Mouse (Mus musculus): ENCODE data around the gene Ablim1. TPM values are rescaled to one million over a fixed set of nuclear protein-coding genes. Genes with fewer than 3 reads are reported as not detected.

Ablim1 gene
- total and polyA plus RNA-seq, 2 experiments from 2014 or later: 50.7 to 81.2 TPM

DNA sequence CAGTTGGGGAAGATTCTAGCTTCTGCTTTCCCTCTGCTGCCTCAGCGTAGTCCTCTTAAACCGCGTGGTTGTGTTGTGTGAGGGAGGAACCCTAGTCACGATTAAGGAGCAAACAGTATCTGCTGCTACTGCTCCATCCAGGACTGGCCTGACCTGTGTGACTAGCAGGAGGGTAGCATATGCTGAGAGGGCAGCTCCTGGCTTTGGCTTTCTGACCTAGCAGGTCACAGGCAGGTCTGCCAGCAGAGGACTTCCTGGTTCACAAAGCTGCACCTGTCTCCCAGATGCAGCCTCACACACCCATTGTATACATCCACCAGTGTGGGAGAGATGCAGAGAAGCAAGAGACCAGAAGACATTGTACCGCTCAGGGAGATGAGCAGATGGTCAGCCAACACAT lies 116.7 kb downstream of the Ablim1 start:
- no peak for ATAC-seq (ENCODE audit: low FRiP score)
- H3K9me3 ChIP-seq (ENCODE audit: low read length): no peaks in the 10 kb centered on the region
- H3K27me3 ChIP-seq (ENCODE audit: insufficient read depth, low read length): no peaks in the 10 kb centered on the region
- H3K9ac ChIP-seq (replicated peaks; ENCODE audit: low read length, poor library complexity, severe bottlenecking): no peak overlapping the region
- H3K4me1 ChIP-seq (ENCODE audit: insufficient read depth, low read length): peaks cover 15% of the 10 kb centered on the region; the same call in 1 of the 2 replicates
- TF ChIP-seq CTCF (IDR thresholded peaks at IDR 0.05): no peak
- peak overlapping the region; percentile 32; the same call in 1 of the 2 replicates for H3K27ac ChIP-seq (ENCODE audit: low read depth, low read length)
- 35% methylated on average over 5 of the region's 5 CpGs for WGBS
- H3K36me3 ChIP-seq (ENCODE audit: insufficient read depth, low read length): no peaks in the 10 kb centered on the region
- no peak for DNase-seq (ENCODE audit: low spot score)
- peak overlapping the region; percentile 85; the same call in 1 of the 2 replicates for H3K4me2 ChIP-seq (ENCODE audit: low read depth, low read length, poor library complexity, severe bottlenecking)
- H3K4me3 ChIP-seq (ENCODE audit: low read depth, low read length): no peak overlapping the region

DNA sequence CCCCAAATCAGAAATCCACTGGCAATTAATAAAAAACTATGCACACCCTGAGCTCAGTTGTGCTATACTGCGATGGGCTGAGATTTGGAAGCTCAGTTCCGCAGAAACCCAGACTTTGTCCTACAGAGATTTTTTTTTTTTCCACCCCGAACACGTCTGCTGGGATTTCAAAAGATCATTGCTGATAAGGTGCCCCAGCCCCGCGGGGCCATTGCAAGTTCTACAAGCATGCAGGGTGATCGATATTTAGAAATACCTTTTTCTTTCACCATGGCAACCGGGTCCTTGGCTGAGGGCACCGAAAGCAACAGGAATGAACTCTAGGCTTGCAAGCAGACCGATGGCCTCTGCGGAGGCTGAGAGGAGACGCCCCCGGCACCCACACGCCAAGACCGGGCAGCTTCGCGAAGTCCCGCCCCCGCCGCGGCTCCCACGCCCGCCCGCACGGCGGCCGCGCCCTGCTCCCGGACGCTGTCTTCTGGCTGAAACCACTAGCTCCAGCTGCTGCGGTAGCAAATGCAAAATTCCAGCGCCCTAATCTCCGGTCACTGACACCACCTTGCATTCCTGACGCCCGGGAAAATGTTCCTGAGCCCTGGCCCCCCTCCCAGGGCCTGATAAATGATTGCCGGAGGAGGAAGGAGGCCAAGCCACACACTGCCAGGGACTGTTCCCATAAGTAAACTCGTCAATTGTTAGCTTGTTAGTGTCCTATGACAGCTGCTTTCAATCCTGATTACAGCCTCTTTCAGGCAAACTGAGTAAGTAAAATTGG lies 117.5 kb downstream of the Ablim1 start:
- ATAC-seq (ENCODE audit: low FRiP score): peak; percentile 42; the same call in 1 of the 2 replicates
- WGBS: 2% methylated on average over 37 of the region's 37 CpGs
- DNase-seq (ENCODE audit: low spot score): peak; percentile 38

DNA sequence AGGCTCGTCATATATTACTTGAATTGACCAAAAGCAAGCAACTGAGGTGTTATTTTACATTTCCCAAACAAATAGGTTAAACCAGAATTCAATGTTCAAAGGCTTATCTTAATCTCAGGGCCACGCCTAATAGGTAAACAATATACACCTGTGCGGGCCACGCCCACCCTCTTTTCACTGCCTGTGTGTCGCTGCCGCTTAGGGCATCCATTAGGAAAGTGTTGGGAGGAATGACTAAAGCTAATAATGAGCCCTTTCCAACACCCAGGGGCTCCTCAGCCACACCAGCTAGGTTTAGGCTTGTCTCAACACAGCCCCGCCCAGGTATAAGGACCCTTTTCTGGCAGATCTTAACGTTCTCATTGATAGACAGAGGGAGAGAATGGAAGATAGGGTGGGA lies 118.1 kb downstream of the Ablim1 start:
- Histone ChIP-seq H3K27me3 (ENCODE audit: insufficient read depth, low read length) (no peaks in the 10 kb centered on the region), H3K27ac (ENCODE audit: low read depth, low read length) (peak overlapping the region; percentile 70), H3K4me3 (ENCODE audit: low read depth, low read length) (peak overlapping the region; percentile 50), H3K9me3 (ENCODE audit: low read length) (no peaks in the 10 kb centered on the region), H3K4me1 (ENCODE audit: insufficient read depth, low read length) (peaks cover 18% of the 10 kb centered on the region; the same call in 1 of the 2 replicates), H3K4me2 (ENCODE audit: low read depth, low read length, poor library complexity, severe bottlenecking) (peak overlapping the region; percentile 85), H3K36me3 (ENCODE audit: insufficient read depth, low read length) (no peaks in the 10 kb centered on the region), H3K9ac (replicated peaks; ENCODE audit: low read length, poor library complexity, severe bottlenecking) (peak overlapping the region; percentile 71)
- TF ChIP-seq CTCF (IDR thresholded peaks at IDR 0.05): no peak
- DNase-seq (ENCODE audit: low spot score): no peak
- WGBS: 42% methylated on average over 8 of the region's 8 CpGs
- ATAC-seq (ENCODE audit: low FRiP score): no peak

More for the DNA sequence above, 117.5 kb downstream of the Ablim1 start:
- Histone ChIP-seq H3K36me3 (ENCODE audit: insufficient read depth, low read length) (no peaks in the 10 kb centered on the region), H3K4me2 (ENCODE audit: low read depth, low read length, poor library complexity, severe bottlenecking) (peak overlapping the region; percentile 85), H3K9ac (replicated peaks; ENCODE audit: low read length, poor library complexity, severe bottlenecking) (peak overlapping the region; percentile 71), H3K4me3 (ENCODE audit: low read depth, low read length) (peak overlapping the region; percentile 50), H3K27me3 (ENCODE audit: insufficient read depth, low read length) (no peaks in the 10 kb centered on the region), H3K9me3 (ENCODE audit: low read length) (no peaks in the 10 kb centered on the region), H3K27ac (ENCODE audit: low read depth, low read length) (peak overlapping the region; percentile 70), H3K4me1 (ENCODE audit: insufficient read depth, low read length) (peaks cover 18% of the 10 kb centered on the region; the same call in 1 of the 2 replicates)
- no peak for TF ChIP-seq CTCF (IDR thresholded peaks at IDR 0.05)

DNA sequence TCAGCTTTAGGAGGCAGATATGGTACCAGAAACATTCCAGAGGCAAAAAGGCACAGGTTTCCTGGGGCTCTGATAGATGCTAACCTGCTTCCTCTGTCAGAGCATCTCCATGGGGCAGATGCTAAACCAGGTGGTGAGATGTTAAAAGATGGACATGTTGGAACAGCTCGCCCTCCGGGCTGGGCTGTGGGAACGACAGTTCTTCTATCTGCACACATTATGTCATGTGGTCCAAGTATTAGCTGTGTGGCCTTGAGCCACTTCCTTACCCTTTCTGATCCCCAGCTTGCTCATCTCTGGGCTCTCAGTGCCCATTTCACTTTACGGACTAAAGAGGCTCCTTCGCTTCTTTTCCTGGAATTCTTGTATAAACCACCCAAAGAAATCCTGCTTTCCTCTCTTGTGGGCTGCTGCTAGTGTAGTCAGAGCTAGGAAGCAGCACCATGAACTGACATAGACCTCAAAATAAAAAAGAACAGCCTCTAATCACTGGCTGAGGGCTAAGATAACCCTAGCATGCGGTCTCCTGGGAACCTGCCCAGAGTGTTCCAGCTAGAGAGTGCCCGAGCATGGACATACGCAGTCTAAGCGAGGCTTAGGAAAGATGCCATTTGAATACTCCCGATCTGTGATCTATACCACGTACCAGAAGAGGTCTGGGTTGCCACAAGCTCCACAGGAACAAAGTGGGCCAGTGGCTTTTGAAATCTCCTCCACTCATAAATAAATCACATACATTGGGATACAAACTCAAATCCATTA lies 119.4 kb downstream of the Ablim1 start:
- 84% methylated on average over 11 of the region's 11 CpGs for WGBS

DNA sequence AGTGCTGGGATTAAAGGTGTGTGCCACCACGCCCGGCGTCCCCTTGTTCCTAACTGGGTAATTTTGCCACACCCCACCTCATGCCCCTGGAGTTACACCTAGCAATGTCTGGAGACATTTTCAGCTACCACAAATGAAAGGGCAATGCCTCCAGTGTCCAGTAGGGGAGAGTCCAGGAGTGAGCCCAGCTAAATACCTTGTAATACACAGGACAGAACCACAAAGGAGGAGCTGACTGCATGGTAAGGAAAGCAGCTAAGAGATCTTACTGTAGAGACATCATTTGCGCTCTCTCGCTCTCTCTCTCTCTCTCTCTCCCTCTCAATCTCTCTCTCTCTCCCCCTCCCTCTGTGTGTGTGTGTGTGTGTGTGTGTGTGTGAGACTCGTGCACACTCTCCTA lies 120.8 kb downstream of the Ablim1 start:
- no peaks in the 10 kb centered on the region for H3K36me3 ChIP-seq (ENCODE audit: insufficient read depth, low read length)
- TF ChIP-seq CTCF (IDR thresholded peaks at IDR 0.05): peak; percentile 78
- WGBS: 82% methylated on average over 6 of the region's 6 CpGs
- H3K9me3 ChIP-seq (ENCODE audit: low read length): no peaks in the 10 kb centered on the region
- no peak overlapping the region for H3K9ac ChIP-seq (replicated peaks; ENCODE audit: low read length, poor library complexity, severe bottlenecking)
- H3K27me3 ChIP-seq (ENCODE audit: insufficient read depth, low read length): no peaks in the 10 kb centered on the region
- peak; percentile 59 for DNase-seq (ENCODE audit: low spot score)
- no peak overlapping the region for H3K4me2 ChIP-seq (ENCODE audit: low read depth, low read length, poor library complexity, severe bottlenecking)
- no peak overlapping the region for H3K4me3 ChIP-seq (ENCODE audit: low read depth, low read length)
- no peak for ATAC-seq (ENCODE audit: low FRiP score)
- no peak overlapping the region for H3K27ac ChIP-seq (ENCODE audit: low read depth, low read length)
- H3K4me1 ChIP-seq (ENCODE audit: insufficient read depth, low read length): peaks cover 14% of the 10 kb centered on the region; the same call in 1 of the 2 replicates

More for the DNA sequence above, 119.4 kb downstream of the Ablim1 start:
- no peaks in the 10 kb centered on the region for H3K27me3 ChIP-seq (ENCODE audit: insufficient read depth, low read length)
- no peak overlapping the region; the same call in 1 of the 2 replicates for H3K9ac ChIP-seq (replicated peaks; ENCODE audit: low read length, poor library complexity, severe bottlenecking)
- DNase-seq (ENCODE audit: low spot score): no peak
- ATAC-seq (ENCODE audit: low FRiP score): no peak
- H3K36me3 ChIP-seq (ENCODE audit: insufficient read depth, low read length): no peaks in the 10 kb centered on the region
- TF ChIP-seq CTCF (IDR thresholded peaks at IDR 0.05): no peak
- peaks cover 18% of the 10 kb centered on the region; the same call in 1 of the 2 replicates for H3K4me1 ChIP-seq (ENCODE audit: insufficient read depth, low read length)
- 0 out of 2 replicates have a peak overlapping the region, but pooled peaks have one; percentile 12 for H3K27ac ChIP-seq (ENCODE audit: low read depth, low read length)
- H3K9me3 ChIP-seq (ENCODE audit: low read length): no peaks in the 10 kb centered on the region
- H3K4me3 ChIP-seq (ENCODE audit: low read depth, low read length): peak overlapping the region; percentile 50
- peak overlapping the region; percentile 85 for H3K4me2 ChIP-seq (ENCODE audit: low read depth, low read length, poor library complexity, severe bottlenecking)
